Mouse (Mus musculus): ENCODE measurements around the gene Srp54a.
"Not testable (repeated sequence)": the region's sequence is repeated elsewhere in the genome, so short reads cannot be mapped to it uniquely, and the experiment has no call there.

The Srp54a gene

GRCm38 (mm10) chr12:55124731-55125130 lies 44.7 kb downstream of the Srp54a start:
- not testable (repeated sequence) for DNase-seq (ENCODE audit: low spot score in 2 of 2)

DNA sequence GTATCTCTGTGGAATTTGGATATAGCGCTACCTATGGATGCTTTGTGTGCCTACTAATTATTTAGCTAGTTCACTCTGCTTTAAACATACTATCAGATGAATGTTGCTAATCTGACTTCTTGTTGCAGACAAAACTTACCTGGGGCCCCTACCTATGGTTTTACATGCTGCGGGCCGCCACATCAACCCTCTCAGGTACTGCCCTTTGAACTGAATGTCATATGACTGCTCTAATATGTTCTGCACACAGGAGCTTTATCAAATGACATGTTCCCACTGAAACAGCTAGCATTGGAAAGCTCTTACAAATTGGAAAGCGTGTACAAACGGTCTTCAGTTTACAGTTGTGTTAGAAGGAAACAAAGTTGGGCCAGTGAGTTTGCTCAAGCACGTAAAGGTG lies 55.5 kb downstream of the Srp54a start:
- not testable (repeated sequence) for DNase-seq (ENCODE audit: low spot score in 2 of 2)

DNA sequence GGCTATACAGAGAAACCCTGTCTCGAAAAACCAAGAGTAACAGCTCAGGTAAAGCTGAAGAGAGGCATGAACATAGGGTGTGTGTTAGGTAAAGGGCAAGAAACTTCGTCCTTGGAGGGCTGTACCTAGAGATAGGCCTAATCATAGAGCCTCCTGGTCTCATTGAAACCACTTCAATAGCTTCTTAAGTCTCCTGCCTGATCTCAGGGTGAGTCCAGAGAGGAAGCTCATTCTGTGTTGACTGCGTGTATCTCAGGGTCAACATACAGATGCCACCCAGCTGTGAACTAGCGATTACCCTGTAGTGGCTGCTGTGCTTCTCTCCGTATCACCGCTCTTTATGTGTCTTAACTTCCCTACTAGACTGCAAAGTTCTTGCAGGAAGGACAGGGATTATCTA lies 57.8 kb downstream of the Srp54a start:
- DNase-seq (ENCODE audit: low spot score in 2 of 2), result not testable (repeated sequence)

- DNase-seq (ENCODE audit: low spot score in 2 of 2), result not testable (repeated sequence)
Measured at GRCm38 (mm10) chr12:55154559-55155448, 74.7 kb downstream of the Srp54a start, which contains the start of gene Srp54b. TSS of gene Srp54b (plus strand) at chr12:55155104.

GRCm38 (mm10) chr12:55155449-55155783 lies 75.4 kb downstream of the Srp54a start:
- DNase-seq (ENCODE audit: low spot score in 2 of 2), result not testable (repeated sequence)
